Mouse (Mus musculus): ENCODE results near the gene Lgals3bp. TPM values are rescaled to one million over a fixed set of nuclear protein-coding genes. Genes with fewer than 3 reads are reported as not detected.
A peak's percentile ranks its signal among the peaks of the same experiment; 100 is the strongest.

The Lgals3bp gene
- polyA plus RNA-seq, 1 experiment from 2014 or later = 0.68 TPM

DNA sequence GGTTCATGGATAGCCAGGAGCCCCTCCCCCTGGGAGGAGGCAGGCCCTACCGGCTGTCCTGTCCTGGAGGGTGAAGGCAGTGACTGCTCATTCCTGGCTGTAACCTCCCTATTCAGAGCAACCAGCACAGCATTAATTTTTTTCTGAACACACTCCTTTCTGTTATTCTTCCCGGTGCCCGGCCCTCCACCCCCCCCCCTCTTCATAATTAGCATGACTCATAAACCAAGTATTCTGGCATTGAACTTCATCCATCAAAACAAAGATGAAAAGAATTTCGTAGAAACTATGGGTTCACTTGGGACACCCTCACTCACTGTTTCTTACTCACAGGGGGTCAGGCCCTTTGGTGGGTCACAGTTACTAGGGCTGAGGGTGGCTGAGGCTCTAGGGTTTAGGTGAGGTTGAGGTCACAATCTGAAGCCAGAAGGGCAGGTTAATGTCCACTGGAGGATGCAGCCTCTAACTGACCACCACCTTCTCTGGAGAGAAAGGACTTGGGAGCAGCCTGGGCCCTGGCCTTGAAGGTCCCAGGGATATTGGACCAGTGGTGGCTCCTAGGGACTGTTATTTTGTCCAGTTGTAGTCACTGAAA lies 28.5 kb upstream of the Lgals3bp start:
- H3K27ac ChIP-seq (replicated peaks) = no peak overlapping the region

GRCm38 (mm10) chr11:118428944-118429709 lies 27.2 kb upstream of the Lgals3bp start:
- DNase-seq (ENCODE audit: low spot score) = no peak
- H3K27me3 ChIP-seq (ENCODE audit: low read depth, poor library complexity, severe bottlenecking) = peaks cover 52% of the 10 kb centered on the region
- H3K36me3 ChIP-seq = no peaks in the 10 kb centered on the region
- H3K4me3 ChIP-seq = peak overlapping the region; percentile 25; the same call in 1 of the 2 replicates
- WGBS = 63% methylated on average over 8 of the region's 8 CpGs
- H3K4me1 ChIP-seq = peaks cover 49% of the 10 kb centered on the region
- no peak overlapping the region for H3K27ac ChIP-seq (replicated peaks)
- H3K9me3 ChIP-seq (replicated peaks) = no peaks in the 10 kb centered on the region

More for the DNA sequence above, 28.5 kb upstream of the Lgals3bp start:
- no peak for DNase-seq (ENCODE audit: low spot score)
- Histone ChIP-seq H3K4me1 (peaks cover 45% of the 10 kb centered on the region), H3K4me3 (no peak overlapping the region), H3K27me3 (ENCODE audit: low read depth, poor library complexity, severe bottlenecking) (peaks cover 49% of the 10 kb centered on the region), H3K9me3 (replicated peaks) (no peaks in the 10 kb centered on the region), H3K36me3 (no peaks in the 10 kb centered on the region)
- 58% methylated on average over 4 of the region's 4 CpGs for WGBS

DNA sequence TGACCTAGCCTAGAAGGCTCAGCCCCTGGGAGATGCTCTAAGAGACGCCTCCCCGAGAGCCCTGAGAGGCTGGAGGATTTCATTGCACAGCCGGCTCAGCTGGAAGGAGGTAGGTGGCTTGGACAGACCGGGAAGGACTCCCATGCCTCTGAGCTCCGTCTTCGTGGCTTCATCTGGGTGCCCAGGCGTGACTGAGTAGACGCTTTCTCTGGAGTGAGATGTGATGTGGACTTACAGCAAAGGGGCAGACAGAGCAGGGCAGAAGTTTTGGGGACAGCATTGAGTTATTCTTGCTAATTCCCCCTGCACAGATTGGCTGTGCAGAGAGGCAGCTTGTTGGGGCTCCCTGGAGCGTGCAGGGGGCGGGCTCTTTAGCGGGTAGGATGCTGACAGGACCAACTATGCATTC lies 26.6 kb upstream of the Lgals3bp start:
- Histone ChIP-seq H3K27ac (replicated peaks) (peak overlapping the region; percentile 29), H3K27me3 (ENCODE audit: low read depth, poor library complexity, severe bottlenecking) (peaks cover 52% of the 10 kb centered on the region), H3K4me3 (peak overlapping the region; percentile 25; the same call in 1 of the 2 replicates), H3K9me3 (replicated peaks) (no peaks in the 10 kb centered on the region), H3K4me1 (peaks cover 49% of the 10 kb centered on the region), H3K36me3 (no peaks in the 10 kb centered on the region)
- DNase-seq (ENCODE audit: low spot score) = peak; percentile 28
- WGBS = 3% methylated on average over 11 of the region's 11 CpGs

DNA sequence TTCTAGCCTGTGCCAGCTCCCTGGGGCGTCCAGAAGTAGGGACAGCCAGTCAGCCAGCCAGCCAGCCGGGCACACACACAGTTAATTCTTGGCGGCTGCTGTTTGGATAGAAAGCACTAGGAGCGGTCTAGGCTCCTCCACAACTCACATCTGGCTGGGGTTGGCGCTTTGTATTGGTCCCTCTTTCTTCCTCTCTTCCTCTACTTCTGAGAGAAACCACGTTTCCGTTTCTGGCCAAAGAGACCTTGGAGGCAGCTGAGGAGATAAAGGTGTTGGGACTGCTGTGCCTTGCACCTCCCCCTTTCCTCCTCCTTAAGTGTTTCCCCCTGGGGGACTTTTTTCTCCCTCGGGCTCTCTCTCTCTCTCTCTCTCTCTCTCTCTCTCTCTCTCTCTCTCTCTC lies 26.1 kb upstream of the Lgals3bp start, which contains the start of gene C1qtnf1:
Gene C1qtnf1, plus strand, starts transcription at position 218 of the 400 bp plus-strand sequence.
- peaks cover 51% of the 10 kb centered on the region for H3K4me1 ChIP-seq
- DNase-seq (ENCODE audit: low spot score) = no peak
- H3K27ac ChIP-seq (replicated peaks) = peak within 1 kb of the TSS; percentile 29
- peaks cover 52% of the 10 kb centered on the region for H3K27me3 ChIP-seq (ENCODE audit: low read depth, poor library complexity, severe bottlenecking)
- no peaks in the 10 kb centered on the region for H3K9me3 ChIP-seq (replicated peaks)
- no peaks in the 10 kb centered on the region for H3K36me3 ChIP-seq
- WGBS = 4% methylated on average over 8 of the region's 8 CpGs
- H3K4me3 ChIP-seq = peak within 1 kb of the TSS; percentile 25; the same call in 1 of the 2 replicates

DNA sequence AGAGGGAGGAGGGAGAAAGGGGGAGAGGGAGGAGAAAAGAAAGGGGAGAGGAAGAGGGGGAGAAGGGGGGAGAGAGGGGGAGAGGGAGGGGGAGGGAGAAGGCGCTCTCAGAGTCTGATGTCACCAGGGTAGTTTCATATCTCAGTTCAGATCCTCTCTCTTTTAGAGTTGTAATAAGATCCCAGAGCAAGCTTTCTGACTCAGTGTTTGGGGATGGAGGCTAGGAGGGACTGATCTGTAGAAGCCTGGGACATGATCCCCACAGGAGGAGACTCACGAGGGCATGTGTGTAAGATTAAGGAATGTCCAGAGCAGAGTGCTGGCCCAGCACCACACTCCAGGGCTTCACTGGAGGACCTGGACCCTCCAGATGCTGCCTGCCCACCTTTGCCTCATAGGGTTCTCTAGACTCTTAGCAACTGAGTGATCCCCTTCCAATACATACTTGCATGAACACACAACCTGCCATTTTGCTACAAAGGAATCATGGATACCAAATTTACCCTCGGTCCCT lies 25.4 kb upstream of the Lgals3bp start:
- H3K9me3 ChIP-seq (replicated peaks) = no peaks in the 10 kb centered on the region
- no peak for DNase-seq (ENCODE audit: low spot score)
- WGBS = 45% methylated on average over 3 of the region's 3 CpGs
- H3K36me3 ChIP-seq = no peaks in the 10 kb centered on the region
- no peak overlapping the region for H3K27ac ChIP-seq (replicated peaks)
- no peak overlapping the region for H3K4me3 ChIP-seq
- peaks cover 52% of the 10 kb centered on the region for H3K27me3 ChIP-seq (ENCODE audit: low read depth, poor library complexity, severe bottlenecking)
- peaks cover 51% of the 10 kb centered on the region for H3K4me1 ChIP-seq

DNA sequence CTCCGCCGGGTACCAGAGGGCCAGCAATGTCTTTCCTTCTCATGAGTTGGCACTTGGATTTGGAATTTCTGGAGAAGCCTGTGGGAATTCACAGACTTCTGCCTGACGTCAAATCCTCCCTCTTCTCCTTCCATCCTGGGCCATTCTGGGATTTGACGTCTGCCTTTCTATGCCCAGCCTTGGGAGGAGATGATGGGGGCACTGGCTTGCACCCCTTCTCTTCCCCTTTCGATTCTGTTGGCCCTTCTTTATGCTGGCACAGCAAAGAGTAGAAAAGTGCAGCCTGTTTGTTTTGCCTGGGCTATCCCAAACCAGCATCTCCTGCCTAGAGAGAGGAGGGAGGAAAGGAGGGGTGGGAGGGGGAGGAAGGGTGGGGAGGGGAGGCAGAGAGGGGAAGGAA lies 24.9 kb upstream of the Lgals3bp start:
- WGBS = 77% methylated on average over 5 of the region's 5 CpGs

GRCm38 (mm10) chr11:118424621-118425335 lies 22.9 kb upstream of the Lgals3bp start:
- H3K4me1 ChIP-seq = peaks cover 52% of the 10 kb centered on the region
- no peaks in the 10 kb centered on the region for H3K9me3 ChIP-seq (replicated peaks)
- H3K27me3 ChIP-seq (ENCODE audit: low read depth, poor library complexity, severe bottlenecking) = peaks cover 42% of the 10 kb centered on the region
- H3K4me3 ChIP-seq = no peak overlapping the region
- H3K36me3 ChIP-seq = no peaks in the 10 kb centered on the region
- H3K27ac ChIP-seq (replicated peaks) = no peak overlapping the region
- 63% methylated on average over 13 of the region's 13 CpGs for WGBS
- no peak for DNase-seq (ENCODE audit: low spot score)

More for the DNA sequence above, 24.9 kb upstream of the Lgals3bp start:
- no peak overlapping the region for H3K4me3 ChIP-seq
- H3K27me3 ChIP-seq (ENCODE audit: low read depth, poor library complexity, severe bottlenecking) = peaks cover 52% of the 10 kb centered on the region
- H3K4me1 ChIP-seq = peaks cover 51% of the 10 kb centered on the region
- H3K9me3 ChIP-seq (replicated peaks) = no peaks in the 10 kb centered on the region
- no peak for DNase-seq (ENCODE audit: low spot score)
- H3K36me3 ChIP-seq = no peaks in the 10 kb centered on the region
- no peak overlapping the region for H3K27ac ChIP-seq (replicated peaks)

GRCm38 (mm10) chr11:118423266-118423971 lies 21.5 kb upstream of the Lgals3bp start:
- H3K9me3 ChIP-seq (replicated peaks) = no peaks in the 10 kb centered on the region
- H3K36me3 ChIP-seq = no peaks in the 10 kb centered on the region
- H3K27ac ChIP-seq (replicated peaks) = peak overlapping the region; percentile 46; the same call in 1 of the 2 replicates
- H3K4me3 ChIP-seq = peak overlapping the region; percentile 34; the same call in 1 of the 2 replicates
- peaks cover 28% of the 10 kb centered on the region for H3K27me3 ChIP-seq (ENCODE audit: low read depth, poor library complexity, severe bottlenecking)
- peak; percentile 83 for DNase-seq (ENCODE audit: low spot score)
- H3K4me1 ChIP-seq = peaks cover 56% of the 10 kb centered on the region
- 8% methylated on average over 18 of the region's 18 CpGs for WGBS

GRCm38 (mm10) chr11:118420261-118420660 lies 18.4 kb upstream of the Lgals3bp start:
- DNase-seq (ENCODE audit: low spot score) = no peak
- Histone ChIP-seq H3K4me1 (peaks cover 62% of the 10 kb centered on the region), H3K27me3 (ENCODE audit: low read depth, poor library complexity, severe bottlenecking) (peaks cover 4% of the 10 kb centered on the region; the same call in 1 of the 2 replicates), H3K4me3 (no peak overlapping the region), H3K9me3 (replicated peaks) (no peaks in the 10 kb centered on the region), H3K27ac (replicated peaks) (no peak overlapping the region), H3K36me3 (peaks cover 17% of the 10 kb centered on the region)
- WGBS = 76% methylated on average over 7 of the region's 7 CpGs

DNA sequence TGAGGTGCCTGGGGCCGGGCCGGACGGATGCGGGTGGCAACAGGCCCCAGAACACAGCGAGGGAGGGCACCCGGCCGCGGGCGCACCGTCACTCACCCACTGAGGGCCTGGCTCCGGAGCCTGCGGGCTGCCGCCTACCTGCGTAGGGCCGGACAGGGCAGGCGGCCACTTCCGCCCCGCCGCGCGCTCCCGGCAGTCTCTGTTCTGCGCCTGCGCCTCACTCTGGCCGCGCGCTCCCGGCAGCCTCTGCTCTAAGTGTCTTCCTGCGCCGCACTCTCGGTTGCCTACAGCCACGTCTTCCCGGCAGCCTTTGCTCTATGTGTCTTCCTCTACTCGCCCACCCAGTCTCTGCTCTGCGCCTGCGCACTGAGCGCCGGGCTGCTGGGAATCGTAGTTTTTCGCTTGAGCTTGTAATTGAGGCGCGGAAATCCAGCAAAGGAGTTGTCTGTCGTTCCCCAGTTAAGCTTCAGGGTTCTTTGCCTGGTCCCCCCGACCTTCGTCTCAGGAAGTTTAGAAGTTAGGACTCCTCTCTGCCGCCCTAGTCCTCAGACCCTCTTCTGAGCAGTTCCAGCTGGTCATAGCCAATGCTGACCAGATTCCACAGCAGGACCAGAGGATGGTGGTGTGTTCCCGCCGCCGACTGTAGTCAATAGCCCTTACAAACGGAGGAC lies 17.1 kb upstream of the Lgals3bp start, which contains the start of gene Cant1:
Gene Cant1, minus strand, starts transcription at position 253 of the 671 bp plus-strand sequence.
- Histone ChIP-seq H3K4me1 (peaks cover 49% of the 10 kb centered on the region), H3K27me3 (ENCODE audit: low read depth, poor library complexity, severe bottlenecking) (no peaks in the 10 kb centered on the region), H3K36me3 (peaks cover 30% of the 10 kb centered on the region), H3K27ac (replicated peaks) (peak within 1 kb of the TSS; percentile 95), H3K4me3 (peak within 1 kb of the TSS; percentile 99), H3K9me3 (replicated peaks) (no peaks in the 10 kb centered on the region)
- peak; percentile 98 for DNase-seq (ENCODE audit: low spot score)
- under 1% methylated on average over 48 of the region's 50 CpGs for WGBS

DNA sequence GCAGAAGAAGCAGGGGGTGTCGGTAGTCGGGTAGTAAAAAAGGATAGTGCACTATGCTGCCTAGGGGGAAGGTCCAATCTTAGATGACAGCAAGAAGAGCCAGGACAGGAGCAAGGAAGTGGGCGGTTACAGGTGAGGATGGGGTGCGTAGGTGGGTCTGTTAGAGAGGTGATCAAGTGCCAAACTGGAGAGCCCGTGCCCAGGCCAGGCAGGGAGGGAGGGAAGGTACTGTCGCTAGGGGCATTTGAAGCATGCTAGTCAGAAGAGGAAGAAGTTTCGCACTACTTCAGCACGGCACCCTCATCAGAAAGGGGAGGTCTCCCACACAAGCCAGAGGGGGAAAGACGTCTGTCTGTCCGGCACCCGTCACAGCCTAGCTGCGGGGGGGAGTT lies 16.5 kb upstream of the Lgals3bp start:
- DNase-seq (ENCODE audit: low spot score) = no peak
- 6% methylated on average over 12 of the region's 12 CpGs for WGBS
- Histone ChIP-seq H3K4me3 (peak overlapping the region; percentile 99), H3K9me3 (replicated peaks) (no peaks in the 10 kb centered on the region), H3K36me3 (peaks cover 35% of the 10 kb centered on the region), H3K27ac (replicated peaks) (peak overlapping the region; percentile 95), H3K4me1 (peaks cover 44% of the 10 kb centered on the region), H3K27me3 (ENCODE audit: low read depth, poor library complexity, severe bottlenecking) (no peaks in the 10 kb centered on the region)
